In the genomic region with DNA sequence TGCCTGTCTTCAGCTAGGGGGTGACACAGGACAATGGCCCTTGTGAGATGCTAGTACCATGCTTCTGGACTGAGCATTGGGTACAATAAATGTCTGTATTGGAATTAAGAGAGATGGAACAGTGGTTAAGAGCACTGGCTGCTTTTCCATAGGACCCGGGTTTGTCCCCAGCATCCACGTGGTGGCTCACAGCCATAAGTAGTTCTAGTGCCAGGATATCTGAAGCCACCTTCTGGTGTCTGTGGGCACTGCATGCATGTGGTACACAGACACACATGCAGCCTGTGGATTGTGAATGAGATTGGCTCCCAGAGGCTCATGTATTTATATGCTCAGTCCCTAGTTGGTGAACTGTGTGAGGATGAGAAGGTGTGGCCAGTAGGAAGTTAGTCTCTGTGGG, we compare ENCODE assay signal across 10 mouse cellular contexts. TPM values are rescaled to one million over a fixed set of nuclear protein-coding genes. Genes with fewer than 3 reads are reported as not detected.
DNase-seq lines count a peak whose midpoint lies in the region; ATAC-seq and TF ChIP-seq lines count a peak whose summit lies in the region.
"Had no signal": no experiment of that assay in that cellular context is flagged by ENCODE, and none has a peak within 500 bp of the region (broad histone marks: within the 10 kb centered on the region; RNA-seq: fewer than 3 reads in every experiment).

No protein-coding gene starts in this region.

- no peak for TF ChIP-seq EP300 in heart, postnatal 0 days (IDR thresholded peaks at IDR 0.05; ENCODE audit: low read depth)

- no peaks in the 10 kb centered on the region for H3K9me3 ChIP-seq in heart, postnatal 0 days (replicated peaks; ENCODE audit: control insufficient read depth, low read length)
- no peaks in the 10 kb centered on the region for H3K9me3 ChIP-seq in midbrain, embryonic 14.5 days (ENCODE audit: control insufficient read depth, low read length)
- H3K9me3 ChIP-seq in midbrain, embryonic 15.5 days: no peaks in the 10 kb centered on the region

- intact Hi-C loops in heart, postnatal 25 days (cut with DNase I): no loop called here

- no peak for TF ChIP-seq POLR2A in brain, embryonic 14.5 days (IDR thresholded peaks at IDR 0.05; ENCODE audit: borderline replicate concordance, extremely low read depth, insufficient read depth, insufficient read length, poor library complexity, severe bottlenecking)

- ATAC-seq in heart, postnatal 0 days (ENCODE audit: insufficient read depth, low read depth): no peak
- ATAC-seq in midbrain, embryonic 14.5 days (ENCODE audit: low FRiP score, low TSS enrichment): no peak
- ATAC-seq in midbrain, embryonic 15.5 days (replicated peaks): no peak
- ATAC-seq in frontal cortex, adult (ENCODE audit: low TSS enrichment): no peak

- H3K36me3 ChIP-seq in heart, postnatal 0 days (replicated peaks; ENCODE audit: control insufficient read depth, insufficient read depth, low read length): peaks cover 78% of the 10 kb centered on the region
- peaks cover 89% of the 10 kb centered on the region for H3K36me3 ChIP-seq in midbrain, embryonic 14.5 days (ENCODE audit: control insufficient read depth, insufficient read depth, low read length)
- H3K36me3 ChIP-seq in midbrain, embryonic 15.5 days (replicated peaks): peaks cover 65% of the 10 kb centered on the region

- no peak overlapping the region for H3K27ac ChIP-seq in heart, postnatal 0 days (ENCODE audit: low read depth)
- H3K27ac ChIP-seq in midbrain, embryonic 14.5 days (replicated peaks; ENCODE audit: low read depth, low read length): no peak overlapping the region
- no peak overlapping the region for H3K27ac ChIP-seq in midbrain, embryonic 15.5 days

- H3K4me2 ChIP-seq in heart, postnatal 0 days (ENCODE audit: low read depth, low read length): no peak overlapping the region
- H3K4me2 ChIP-seq in midbrain, embryonic 14.5 days (ENCODE audit: low read length): no peak overlapping the region
- no peak overlapping the region for H3K4me2 ChIP-seq in midbrain, embryonic 15.5 days

- peak; percentile 30 for TF ChIP-seq CTCF in heart, postnatal 0 days (IDR thresholded peaks at IDR 0.05; ENCODE audit: low read depth)
- TF ChIP-seq CTCF in brain, embryonic 14.5 days (IDR thresholded peaks at IDR 0.05; ENCODE audit: borderline replicate concordance, extremely low read depth, insufficient read depth, insufficient read length): peak; percentile 36; the same call in 1 of the 2 replicates

- H3K9ac ChIP-seq in heart, postnatal 0 days (replicated peaks; ENCODE audit: low read depth, low read length): no peak overlapping the region
- no peak overlapping the region for H3K9ac ChIP-seq in midbrain, embryonic 14.5 days (replicated peaks; ENCODE audit: low read length)
- H3K9ac ChIP-seq in midbrain, embryonic 15.5 days: no peak overlapping the region

- DNase-seq in heart, postnatal 0 days (ENCODE audit: low spot score): no peak
- DNase-seq in heart, postnatal 25 days (ENCODE audit: low spot score): no peak
- DNase-seq in midbrain, embryonic 14.5 days: peak; percentile 17
- no peak for DNase-seq in brain, embryonic 14.5 days (ENCODE audit: low read depth)
- DNase-seq in thymus, postnatal 14 days: peak; percentile 37
- DNase-seq in ovary, adult 18-20 months (ENCODE audit: low spot score): no peak
- DNase-seq: cerebellum, adult 9-11 months; gastrocnemius, postnatal 10 days had no signal

- H3K4me1 ChIP-seq in heart, postnatal 0 days (ENCODE audit: control insufficient read depth, insufficient read depth): no peaks in the 10 kb centered on the region
- no peaks in the 10 kb centered on the region for H3K4me1 ChIP-seq in midbrain, embryonic 14.5 days (ENCODE audit: control insufficient read depth, insufficient read depth, low read length)
- H3K4me1 ChIP-seq in midbrain, embryonic 15.5 days: no peaks in the 10 kb centered on the region

- H3K27me3 ChIP-seq in heart, postnatal 0 days (ENCODE audit: control insufficient read depth, insufficient read depth, low read length): no peaks in the 10 kb centered on the region
- H3K27me3 ChIP-seq in midbrain, embryonic 14.5 days (ENCODE audit: control insufficient read depth, insufficient read depth, low read length): no peaks in the 10 kb centered on the region
- H3K27me3 ChIP-seq in midbrain, embryonic 15.5 days (replicated peaks): no peaks in the 10 kb centered on the region

- WGBS in heart, postnatal 0 days: 83% methylated on average over 2 of the region's 2 CpGs
- 78% methylated on average over 2 of the region's 2 CpGs for WGBS in midbrain, embryonic 14.5 days
- WGBS in midbrain, embryonic 15.5 days: 81% methylated on average over 2 of the region's 2 CpGs

- no peak overlapping the region for H3K4me3 ChIP-seq in heart, postnatal 0 days (ENCODE audit: low read depth, low read length)
- no peak overlapping the region for H3K4me3 ChIP-seq in midbrain, embryonic 14.5 days (replicated peaks; ENCODE audit: low read depth, low read length)
- no peak overlapping the region for H3K4me3 ChIP-seq in midbrain, embryonic 15.5 days

RNA-seq across cellular contexts. Expression of gene Wdr25, which starts 23.9 kb away (rescaled TPM):
- total RNA-seq in heart, postnatal 0 days (2014; rRNA removed; ENCODE audit: low replicate concordance): 3.5 and 12.9 TPM in 2 replicates
- 3.9 and 5.3 TPM in 2 replicates for polyA plus RNA-seq in heart, postnatal 0 days (2015; fragmentation: Nextera tagmentation; extraction: Ambion mirVana)
- 1 to 10 TPM; 3.9 TPM for total RNA-seq in heart, postnatal 25 days (2021)
- polyA plus RNA-seq in midbrain, embryonic 14.5 days (2014; fragmentation: Nextera tagmentation; extraction: Ambion mirVana): 3.7 and 4.3 TPM in 2 replicates
- 5.2 and 7.2 TPM in 2 replicates for polyA plus RNA-seq in midbrain, embryonic 15.5 days (2015; fragmentation: Nextera tagmentation; extraction: Ambion mirVana)
- polyA plus RNA-seq in brain, embryonic 14.5 days (2012; rRNA removed): 11.0 and 13.8 TPM in 2 replicates

RNA-seq across cellular contexts. Expression of gene Wars, which starts 24.4 kb away (rescaled TPM):
- total RNA-seq in heart, postnatal 0 days (2014; rRNA removed; ENCODE audit: low replicate concordance): 52.4 and 80.1 TPM in 2 replicates
- 39.4 and 43.0 TPM in 2 replicates for polyA plus RNA-seq in heart, postnatal 0 days (2015; fragmentation: Nextera tagmentation; extraction: Ambion mirVana)
- total RNA-seq in heart, postnatal 25 days (2021): 10 to 100 TPM; 33.6 to 35.8 TPM
- polyA plus RNA-seq in midbrain, embryonic 14.5 days (2014; fragmentation: Nextera tagmentation; extraction: Ambion mirVana): 96.4 and 110 TPM in 2 replicates
- polyA plus RNA-seq in midbrain, embryonic 15.5 days (2015; fragmentation: Nextera tagmentation; extraction: Ambion mirVana): 103 and 104 TPM in 2 replicates
- polyA plus RNA-seq in brain, embryonic 14.5 days (2012; rRNA removed): 107 and 119 TPM in 2 replicates

RNA-seq across cellular contexts. Expression of gene Slc25a47, which starts 33.7 kb away (rescaled TPM):
- total RNA-seq in heart, postnatal 0 days (2014; rRNA removed; ENCODE audit: low replicate concordance): 11.3 and 15.3 TPM in 2 replicates
- 4.4 and 5.9 TPM in 2 replicates for polyA plus RNA-seq in heart, postnatal 0 days (2015; fragmentation: Nextera tagmentation; extraction: Ambion mirVana)
- total RNA-seq in heart, postnatal 25 days (2021): 1 to 10 TPM; 5.9 to 9.3 TPM
- 10.9 and 11.1 TPM in 2 replicates for polyA plus RNA-seq in midbrain, embryonic 14.5 days (2014; fragmentation: Nextera tagmentation; extraction: Ambion mirVana)
- 8.7 and 10.3 TPM in 2 replicates for polyA plus RNA-seq in midbrain, embryonic 15.5 days (2015; fragmentation: Nextera tagmentation; extraction: Ambion mirVana)
- 19.9 and 24.8 TPM in 2 replicates for polyA plus RNA-seq in brain, embryonic 14.5 days (2012; rRNA removed)

RNA-seq across cellular contexts. Expression of gene Slc25a29, which starts 33.9 kb away (rescaled TPM):
- total RNA-seq in heart, postnatal 0 days (2014; rRNA removed; ENCODE audit: low replicate concordance): 4.4 and 7.0 TPM in 2 replicates
- 2.4 and 3.0 TPM in 2 replicates for polyA plus RNA-seq in heart, postnatal 0 days (2015; fragmentation: Nextera tagmentation; extraction: Ambion mirVana)
- total RNA-seq in heart, postnatal 25 days (2021): 10 to 100 TPM in 1 of 2 experiments, 1 to 10 TPM in 1; 9.8 to 14.1 TPM
- 19.9 and 20.0 TPM in 2 replicates for polyA plus RNA-seq in midbrain, embryonic 14.5 days (2014; fragmentation: Nextera tagmentation; extraction: Ambion mirVana)
- 22.6 and 24.8 TPM in 2 replicates for polyA plus RNA-seq in midbrain, embryonic 15.5 days (2015; fragmentation: Nextera tagmentation; extraction: Ambion mirVana)
- polyA plus RNA-seq in brain, embryonic 14.5 days (2012; rRNA removed): 19.7 and 28.3 TPM in 2 replicates

Comparison
In these comparisons a context has a peak if more than half of its experiments do, and no peak if none do; other contexts are left out.
1. DNase-seq: peak in midbrain, embryonic 14.5 days (single experiment) and thymus, postnatal 14 days (single experiment); none in heart, postnatal 0 days (single experiment), heart, postnatal 25 days (single experiment), brain, embryonic 14.5 days (single experiment) and ovary, adult 18-20 months (single experiment).